Mouse (Mus musculus): ENCODE results near the gene Nynrin. TPM values are rescaled to one million over a fixed set of nuclear protein-coding genes. Genes with fewer than 3 reads are reported as not detected.

The Nynrin gene
- total RNA-seq, 4 experiments from 2014 or later: 4.4 to 11.5 (median 6.2) TPM

DNA sequence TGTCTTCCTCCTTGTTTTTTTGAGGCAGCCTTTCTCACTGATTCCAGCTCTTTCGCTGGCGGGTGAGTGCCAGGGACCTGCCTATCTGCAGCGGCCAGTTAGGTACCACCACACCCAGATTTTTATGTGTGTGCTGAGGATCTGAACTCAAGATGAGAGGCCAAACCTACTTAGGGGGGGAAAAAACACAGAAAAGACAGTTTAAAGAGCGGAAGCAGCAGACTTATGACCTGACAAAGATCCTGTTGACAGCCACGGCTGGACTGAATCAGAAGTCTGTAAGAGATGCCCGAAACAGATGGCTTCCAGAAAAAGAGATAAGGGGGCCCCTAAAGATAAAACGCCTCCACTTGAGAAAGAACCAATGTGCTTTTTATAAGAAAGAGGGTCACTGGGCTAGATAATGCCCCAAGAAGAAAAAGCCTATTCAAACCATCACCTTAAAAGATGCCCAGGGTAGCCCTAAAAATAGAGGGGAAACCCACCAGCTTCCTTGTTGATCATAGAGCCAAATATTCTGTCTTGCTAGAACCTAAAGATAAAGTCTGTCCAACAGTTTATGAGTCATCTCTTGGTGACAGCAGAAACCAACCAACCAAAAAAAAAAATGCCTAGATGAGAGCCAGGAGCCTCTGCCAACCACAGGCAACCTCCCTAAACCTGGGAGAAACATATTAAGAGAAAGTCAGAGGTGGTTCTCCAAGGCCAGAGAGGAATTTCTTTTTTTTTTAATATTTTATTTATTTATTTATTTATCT, 68.8 kb downstream of the Nynrin start:
- no peak for DNase-seq (ENCODE audit: low spot score)

Other genes starting within 250 kb of the Nynrin start
- 1 to 10 TPM in 1 of 4 experiments, under 1 TPM in 3; 0.53 to 1.4 (median 0.67) TPM for gene Rec8, start 236.0 kb upstream of the Nynrin start, total RNA-seq (2022)
- gene Ipo4, start 218.1 kb upstream of the Nynrin start, total RNA-seq (2022): 10 to 100 TPM; 58.2 to 75.2 (median 71.6) TPM
- gene Gm49378, start 216.1 kb upstream of the Nynrin start, total RNA-seq (2022): 1 to 10 TPM; 1.6 to 3.3 (median 2.6) TPM
- gene Tm9sf1, start 210.2 kb upstream of the Nynrin start, total RNA-seq (2022): 10 to 100 TPM; 38.9 to 44.2 (median 40.8) TPM
- under 1 TPM; 0.44 to 0.88 (median 0.52) TPM for gene Tssk4, start 203.8 kb upstream of the Nynrin start, total RNA-seq (2022)
- gene Mdp1, start 193.5 kb upstream of the Nynrin start, total RNA-seq (2022): 10 to 100 TPM; 46.2 to 64.1 (median 52.7) TPM
- 10 to 100 TPM in 1 of 4 experiments, 1 to 10 TPM in 3; 7.8 to 11.2 (median 8.9) TPM for gene Gmpr2, start 182.1 kb upstream of the Nynrin start, total RNA-seq (2022)
- 100 to 1,000 TPM; 245 to 279 (median 255) TPM for gene Nedd8, start 181.9 kb upstream of the Nynrin start, total RNA-seq (2022)
- gene Tinf2, start 172.2 kb upstream of the Nynrin start, total RNA-seq (2022): 10 to 100 TPM; 11.1 to 15.2 (median 13.3) TPM
- under 1 TPM; 0.16 to 0.43 (median 0.27) TPM for gene Tgm1, start 140.1 kb upstream of the Nynrin start, total RNA-seq (2022)
- 10 to 100 TPM; 13.3 to 14.6 (median 14.5) TPM for gene Rabggta, start 131.7 kb upstream of the Nynrin start, total RNA-seq (2022)
- gene Dhrs1, start 108.3 kb upstream of the Nynrin start, total RNA-seq (2022): 10 to 100 TPM; 38.3 to 46.8 (median 43.2) TPM
- gene Nop9, start 108.3 kb upstream of the Nynrin start, total RNA-seq (2022): 10 to 100 TPM in 3 of 4 experiments, 1 to 10 TPM in 1; 9.6 to 13.2 (median 11.0) TPM
- 1 to 10 TPM in 3 of 4 experiments, under 1 TPM in 1; 0.95 to 1.9 (median 1.4) TPM for gene Cideb, start 95.6 kb upstream of the Nynrin start, total RNA-seq (2022)
- gene Ltb4r2, start 92.6 kb upstream of the Nynrin start, total RNA-seq (2022): under 1 TPM; 0.06 to 0.19 (median 0.13) TPM
- under 1 TPM in 3 of 4 experiments, not detected in 1; 0.19 to 0.49 (median 0.26) TPM for gene Ltb4r1, start 88.0 kb upstream of the Nynrin start, total RNA-seq (2022)
- gene Adcy4, start 69.9 kb upstream of the Nynrin start, total RNA-seq (2022): 10 to 100 TPM; 13.0 to 22.0 (median 16.4) TPM
- 1 to 10 TPM; 2.2 to 6.2 (median 3.4) TPM for gene Ripk3, start 65.1 kb upstream of the Nynrin start, total RNA-seq (2022)
- gene Nfatc4, start 30.9 kb upstream of the Nynrin start, total RNA-seq (2022): 1 to 10 TPM; 3.3 to 4.2 (median 3.7) TPM
- gene Cbln3, start 30.4 kb downstream of the Nynrin start, total RNA-seq (2022): under 1 TPM in 1 of 4 experiments, not detected in 3; 0.06 TPM
- 10 to 100 TPM in 2 of 4 experiments, 1 to 10 TPM in 2; 8.1 to 11.7 (median 10.3) TPM for gene Khnyn, start 30.9 kb downstream of the Nynrin start, total RNA-seq (2022)
- gene Sdr39u1, start 46.3 kb downstream of the Nynrin start, total RNA-seq (2022): 100 to 1,000 TPM; 120 to 148 (median 130) TPM
- gene Cma1, start 90.7 kb downstream of the Nynrin start, total RNA-seq (2022): 1 to 10 TPM in 2 of 4 experiments, under 1 TPM in 2; 0.57 to 1.2 (median 0.99) TPM
- not detected for gene Cma2, start 97.0 kb downstream of the Nynrin start, total RNA-seq (2022)
- gene Mcpt1, start 164.0 kb downstream of the Nynrin start, total RNA-seq (2022): not detected
- gene Mcpt9, start 176.5 kb downstream of the Nynrin start, total RNA-seq (2022): not detected
- not detected for gene Mcpt2, start 188.0 kb downstream of the Nynrin start, total RNA-seq (2022)
- gene Mcpt4, start 208.3 kb downstream of the Nynrin start, total RNA-seq (2022): 1 to 10 TPM in 2 of 4 experiments, under 1 TPM in 2; 0.65 to 1.8 (median 1.1) TPM
- not detected for gene Mcpt8, start 231.3 kb downstream of the Nynrin start, total RNA-seq (2022)
- gene Ctsg, start 248.6 kb downstream of the Nynrin start, total RNA-seq (2022): not detected